Mouse (Mus musculus): ENCODE measurements around the gene Gm49358.

Gm49358 gene

GRCm38 (mm10) chr10:86778398-86779116, 14.8 kb downstream of the Gm49358 start, which contains the start of gene Nt5dc3:
Gene Nt5dc3 (plus strand): TSS chr10:86779005.
- peak; percentile 99 for DNase-seq (ENCODE audit: low read depth, low spot score)

- DNase-seq (ENCODE audit: low read depth, low spot score): peak; percentile 68
These were observed 15.5 kb downstream of the Gm49358 start for GRCm38 (mm10) chr10:86779117-86779755.

DNA sequence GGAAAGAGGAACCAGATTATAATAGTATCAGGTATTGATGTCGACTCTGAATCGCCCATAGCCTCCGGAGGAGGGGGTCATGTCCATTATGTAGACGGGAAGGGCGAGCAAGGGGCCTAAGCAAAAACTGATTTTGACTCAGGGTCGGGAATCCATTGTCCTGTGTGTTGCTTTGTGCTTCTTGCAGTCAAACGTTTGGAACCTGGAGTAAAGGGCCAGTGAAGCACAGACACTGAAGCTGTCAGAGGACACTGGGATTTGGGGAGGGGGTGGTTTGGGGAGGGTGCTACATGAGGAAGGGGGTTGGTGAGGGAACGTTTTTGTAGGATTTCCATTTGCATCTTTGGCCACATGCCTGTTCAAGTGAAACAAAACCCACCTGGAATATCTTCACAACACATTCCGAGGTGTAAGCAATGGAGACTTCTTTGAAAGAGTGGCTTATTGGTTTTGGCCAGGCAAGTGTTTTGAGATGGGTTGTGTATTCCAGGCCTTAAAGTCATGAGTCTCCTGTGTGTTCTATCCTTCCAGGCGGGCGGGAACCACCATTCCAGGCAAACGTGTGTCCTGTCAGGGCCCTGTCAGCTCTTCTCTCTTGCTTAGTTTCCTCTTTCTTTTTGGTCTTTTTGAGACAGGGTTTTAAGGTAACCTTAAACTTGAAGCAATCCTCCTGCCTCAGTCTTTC, 16.2 kb downstream of the Gm49358 start:
- no peak for DNase-seq (ENCODE audit: low read depth, low spot score)

GRCm38 (mm10) chr10:86781641-86782040, 17.9 kb downstream of the Gm49358 start:
- DNase-seq (ENCODE audit: low read depth, low spot score): no peak

DNA sequence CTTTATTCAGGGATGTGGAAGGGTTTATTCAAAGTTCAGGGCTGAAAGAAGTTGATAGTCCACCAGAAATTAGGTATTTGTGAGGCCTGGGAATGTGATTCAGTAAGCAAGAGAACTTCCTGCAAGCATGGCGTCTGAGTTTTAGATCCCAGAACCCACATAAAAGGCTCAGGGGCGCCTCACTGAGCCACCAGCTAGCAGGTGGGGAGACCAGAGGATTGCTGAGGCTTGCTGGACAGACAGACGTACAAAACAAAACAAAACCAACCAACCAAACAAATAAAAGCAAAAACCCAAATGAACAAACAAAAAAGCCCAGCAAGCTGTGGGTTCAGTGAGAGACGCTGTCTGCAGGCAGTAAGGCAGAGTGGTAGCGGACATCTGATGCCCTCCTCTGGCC, 18.9 kb downstream of the Gm49358 start:
- DNase-seq (ENCODE audit: low read depth, low spot score): no peak

- DNase-seq (ENCODE audit: low read depth, low spot score): no peak
These were observed 19.8 kb downstream of the Gm49358 start for GRCm38 (mm10) chr10:86783561-86783960.

DNA sequence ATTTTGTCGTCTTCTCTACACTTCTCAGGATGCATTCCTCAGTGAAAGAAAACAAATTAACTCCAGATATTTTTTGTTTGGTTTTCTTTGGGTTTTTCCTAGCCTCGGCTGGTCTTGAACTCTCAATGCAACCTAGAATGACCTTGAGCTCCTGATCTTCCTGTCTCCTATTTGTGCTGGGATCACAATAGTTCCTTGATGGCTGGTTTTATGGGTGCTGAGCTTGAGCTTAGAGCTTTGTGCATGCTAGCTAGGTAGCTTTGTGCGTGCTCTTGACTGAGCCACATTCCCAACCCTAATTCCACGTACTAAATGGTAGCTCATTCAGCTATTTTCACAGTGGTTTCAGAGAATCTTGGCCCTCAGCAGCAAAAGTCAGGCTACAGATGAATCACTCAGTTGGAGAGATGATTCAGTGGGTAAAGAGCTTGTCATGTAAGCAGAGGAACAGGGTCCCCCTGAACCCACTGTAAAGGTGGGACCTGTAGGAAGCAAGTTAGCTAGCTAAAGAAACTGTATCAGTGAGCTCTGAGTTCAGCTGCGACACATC, 20.4 kb downstream of the Gm49358 start:
- no peak for DNase-seq (ENCODE audit: low read depth, low spot score)

- DNase-seq (ENCODE audit: low read depth, low spot score): no peak
These were observed 21.6 kb downstream of the Gm49358 start for GRCm38 (mm10) chr10:86785396-86785795.

DNA sequence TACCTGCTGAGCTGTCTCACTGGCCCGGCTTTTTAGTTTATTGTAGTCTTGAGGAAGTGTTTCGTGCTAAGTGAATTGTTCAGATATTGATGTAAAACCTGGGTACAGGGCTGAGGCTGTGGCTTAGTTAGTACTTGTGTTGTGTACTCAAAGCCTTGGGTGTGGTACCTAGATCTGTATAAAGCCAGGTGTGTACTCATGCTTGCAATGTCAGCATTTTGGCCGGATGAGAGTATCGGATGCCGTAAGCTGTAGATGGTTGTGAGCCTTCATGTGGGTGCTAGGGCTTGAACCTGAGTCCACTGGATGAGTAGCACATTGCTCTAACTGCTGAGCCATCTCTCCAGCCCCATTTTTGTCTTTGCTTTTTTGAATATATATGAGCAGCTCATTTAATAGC, 22.3 kb downstream of the Gm49358 start:
- no peak for DNase-seq (ENCODE audit: low read depth, low spot score)

DNA sequence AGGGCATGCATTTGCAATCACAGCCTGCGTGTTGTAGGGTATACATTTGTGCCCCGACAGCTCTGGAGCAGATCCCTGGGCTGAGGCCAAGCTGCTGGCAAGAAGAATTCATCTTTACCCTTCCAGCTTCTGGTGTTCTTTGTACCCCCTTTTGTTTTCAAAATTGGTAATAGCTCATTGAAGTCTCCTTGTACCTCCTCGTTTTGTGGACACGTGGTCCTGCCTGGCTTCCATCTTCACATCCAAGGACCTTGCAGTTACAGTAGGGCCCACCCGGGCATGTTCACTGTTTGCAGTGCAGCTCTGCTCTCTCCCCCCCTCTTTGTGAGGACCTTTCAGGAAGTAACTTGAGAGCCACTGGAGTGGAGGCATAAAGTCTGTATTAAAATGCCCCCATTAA, 24.4 kb downstream of the Gm49358 start:
- DNase-seq (ENCODE audit: low read depth, low spot score): peak; percentile 39

DNA sequence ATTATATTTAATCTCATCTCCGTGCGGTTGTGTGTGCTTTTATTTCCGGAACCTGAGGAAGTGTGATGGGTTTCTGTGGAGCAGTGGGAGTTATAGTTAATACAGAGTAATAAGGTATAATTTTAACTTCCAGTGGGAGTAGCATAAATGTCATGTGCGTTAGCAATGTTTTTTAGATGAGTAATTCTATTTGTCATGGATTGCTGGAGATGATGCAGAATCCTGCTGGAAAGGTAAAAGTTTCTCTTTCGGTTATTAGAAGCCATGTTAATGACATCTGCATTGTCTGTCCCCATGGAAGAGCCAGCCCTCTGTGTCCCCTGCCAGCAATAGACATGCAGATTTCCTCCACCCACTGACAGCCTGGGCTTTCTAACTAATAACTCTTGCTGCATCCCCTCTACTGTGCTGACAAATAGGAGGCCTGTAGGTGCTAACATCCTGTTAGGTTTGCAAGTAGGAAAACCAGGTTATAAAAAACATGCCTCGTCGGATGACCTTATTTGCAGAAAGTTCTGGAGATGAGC, 25.4 kb downstream of the Gm49358 start:
- DNase-seq (ENCODE audit: low read depth, low spot score): peak; percentile 60

- no peak for DNase-seq (ENCODE audit: low read depth, low spot score)
These were observed 27.9 kb downstream of the Gm49358 start for GRCm38 (mm10) chr10:86791507-86792184.

- DNase-seq (ENCODE audit: low read depth, low spot score): no peak
These were observed 29.8 kb downstream of the Gm49358 start for GRCm38 (mm10) chr10:86793509-86793951.

DNA sequence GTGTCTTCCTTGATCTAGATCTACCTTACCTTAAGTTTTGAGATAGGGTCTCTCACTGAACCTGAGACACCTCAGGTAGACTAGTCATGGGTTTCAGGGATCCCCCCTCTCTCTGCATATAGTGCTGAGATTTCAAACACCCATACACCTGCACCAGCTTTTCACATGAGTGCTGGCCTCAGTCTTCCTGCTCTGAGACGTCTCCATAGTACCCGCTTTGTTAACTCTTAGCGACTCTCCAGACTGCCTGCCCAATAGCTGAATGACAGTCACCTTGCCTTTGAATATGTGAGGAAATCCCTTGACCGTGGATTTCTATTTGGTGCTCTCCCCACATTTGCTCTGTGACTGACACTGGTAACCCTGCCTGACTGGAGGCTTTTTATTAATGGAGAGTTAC, 30.4 kb downstream of the Gm49358 start:
- DNase-seq (ENCODE audit: low read depth, low spot score): no peak

DNA sequence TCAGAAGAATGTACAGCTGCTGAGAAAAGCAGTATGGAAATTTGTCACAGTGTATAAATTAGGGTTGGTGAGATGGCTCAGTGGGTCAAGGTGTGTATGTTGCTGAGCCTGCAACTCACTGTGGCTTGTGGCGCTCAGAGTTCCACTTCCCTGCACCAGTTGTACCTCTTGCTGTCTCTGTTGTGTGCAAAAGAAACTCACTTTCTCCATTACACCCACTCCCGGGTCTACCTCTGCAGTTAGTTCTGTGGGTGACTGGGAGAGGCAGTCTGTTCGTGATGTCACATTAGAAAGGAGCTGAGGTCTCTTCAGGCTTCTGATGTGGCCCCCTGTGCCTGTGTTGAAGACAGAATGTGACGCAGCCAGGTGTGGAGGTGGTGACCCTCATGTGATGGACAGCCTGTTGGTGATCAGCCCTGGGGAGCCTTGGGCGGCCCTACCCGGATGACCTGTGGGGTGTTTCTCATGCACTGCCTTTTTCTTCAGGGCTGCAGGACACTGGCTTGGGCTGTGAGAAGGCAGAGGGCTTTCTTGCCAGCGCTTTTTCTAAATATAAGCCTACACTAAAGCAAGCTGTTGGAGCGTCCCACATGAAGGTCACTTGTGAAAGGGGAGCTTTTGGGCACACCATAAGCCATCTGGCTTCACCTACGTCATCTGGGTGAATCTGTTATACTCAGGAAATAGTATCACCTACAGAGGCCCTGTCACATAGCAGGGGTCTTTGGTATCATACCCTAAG, 31.2 kb downstream of the Gm49358 start:
- peak; percentile 72 for DNase-seq (ENCODE audit: low read depth, low spot score)

GRCm38 (mm10) chr10:86796073-86796741, 32.4 kb downstream of the Gm49358 start:
- DNase-seq (ENCODE audit: low read depth, low spot score): no peak

DNA sequence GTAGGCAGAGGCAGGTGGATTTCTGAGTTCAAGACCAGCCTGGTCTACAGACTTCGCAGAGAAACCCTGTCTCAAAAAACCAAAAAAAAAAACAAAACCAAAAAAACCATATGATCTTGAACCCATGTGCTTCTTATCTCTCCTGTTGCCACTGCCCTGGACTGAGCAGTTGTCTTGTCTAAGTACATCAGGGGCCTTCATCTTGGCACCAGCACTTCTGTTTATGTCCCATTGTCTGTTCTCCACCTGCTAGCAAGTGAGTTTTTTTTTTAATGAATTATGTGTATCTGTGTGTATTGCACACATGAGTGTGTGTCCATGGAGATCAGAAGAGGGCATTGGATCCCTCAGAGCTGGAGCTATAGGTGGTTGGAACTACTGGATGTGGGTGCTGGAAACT, 43.6 kb downstream of the Gm49358 start:
- DNase-seq (ENCODE audit: low read depth, low spot score): no peak

DNA sequence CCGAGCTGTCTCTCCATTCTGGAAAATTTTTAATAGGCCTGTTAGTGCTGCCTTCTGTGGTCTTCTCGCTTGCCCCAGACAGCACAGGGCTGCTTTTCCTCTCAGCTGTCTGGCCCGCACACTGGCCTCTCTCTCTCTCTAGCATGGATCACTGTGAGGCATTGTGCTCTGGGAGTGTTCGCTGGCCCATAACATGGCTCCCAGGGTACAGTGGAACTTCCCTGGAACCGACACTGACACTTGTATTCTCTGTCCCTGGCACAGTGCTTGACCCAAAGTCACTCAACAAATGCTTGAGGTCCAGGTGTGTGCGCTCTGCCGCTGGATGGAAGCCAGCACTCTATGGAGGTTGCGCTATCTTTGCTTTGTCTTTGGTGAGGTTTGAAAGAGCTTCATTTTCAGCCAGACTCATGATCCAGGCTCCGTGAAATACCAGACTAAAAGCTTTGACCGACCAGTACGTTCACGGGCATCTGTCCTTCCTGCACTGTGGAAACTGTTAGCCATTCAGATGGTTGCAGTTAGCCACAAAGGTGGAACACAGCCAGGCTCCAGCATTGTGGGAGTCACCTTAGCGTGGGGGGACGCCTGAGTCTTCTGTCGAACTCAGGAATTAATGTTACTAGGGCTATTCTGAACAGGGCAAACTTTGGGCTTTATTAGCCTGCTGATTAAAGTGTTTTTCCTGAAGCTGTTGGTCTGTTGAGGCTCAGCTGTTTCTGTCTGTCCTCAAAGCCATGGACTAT, 44.4 kb downstream of the Gm49358 start:
- peak; percentile 53 for DNase-seq (ENCODE audit: low read depth, low spot score)

DNA sequence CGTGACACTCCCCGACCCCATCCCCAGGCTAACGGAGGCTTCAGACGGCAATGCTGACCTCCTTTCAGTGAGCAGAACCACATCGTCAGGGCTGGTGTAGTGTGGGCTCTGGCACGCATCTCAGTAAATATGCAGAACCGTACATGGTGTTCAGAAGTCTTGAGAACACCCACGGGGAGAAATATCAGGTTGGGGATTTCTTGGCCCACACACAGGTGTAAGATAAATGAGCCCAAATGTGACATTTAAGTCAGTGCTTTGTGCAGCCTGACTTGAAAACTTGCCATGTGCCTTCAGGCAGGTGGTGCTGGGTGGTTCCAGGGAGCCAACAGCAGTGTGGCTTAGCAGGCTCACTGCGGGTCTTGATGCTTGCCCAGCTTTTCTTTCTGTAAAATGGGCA, 46.2 kb downstream of the Gm49358 start:
- peak; percentile 83 for DNase-seq (ENCODE audit: low read depth, low spot score)

DNA sequence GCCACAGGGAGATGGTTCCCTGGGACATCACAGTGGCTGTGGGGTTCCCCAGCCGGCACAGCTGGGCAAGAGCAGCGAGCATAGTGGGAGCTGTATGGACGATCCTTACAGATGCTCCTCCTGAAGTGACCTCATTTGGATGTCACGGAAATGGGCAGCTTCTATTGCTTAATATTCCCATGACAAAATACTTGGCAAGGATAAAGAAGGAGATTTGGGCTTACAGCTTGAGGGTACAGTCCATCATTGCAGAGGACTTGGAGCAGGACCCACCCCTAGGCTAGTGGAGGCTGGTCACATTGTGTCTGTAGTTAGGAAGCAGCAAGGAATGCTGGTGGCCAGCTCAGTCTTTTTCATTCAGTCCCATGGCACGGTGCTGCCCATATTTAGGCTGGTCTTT, 46.8 kb downstream of the Gm49358 start:
- no peak for DNase-seq (ENCODE audit: low read depth, low spot score)
